Mouse (Mus musculus): Measurements from ENCODE around the gene Nkx6-2. TPM values are rescaled to one million over a fixed set of nuclear protein-coding genes. Genes with fewer than 3 reads are reported as not detected.

Nkx6-2 gene
- 0.53 and 1.1 TPM in 2 replicates for polyA plus RNA-seq (2012; rRNA removed)

DNA sequence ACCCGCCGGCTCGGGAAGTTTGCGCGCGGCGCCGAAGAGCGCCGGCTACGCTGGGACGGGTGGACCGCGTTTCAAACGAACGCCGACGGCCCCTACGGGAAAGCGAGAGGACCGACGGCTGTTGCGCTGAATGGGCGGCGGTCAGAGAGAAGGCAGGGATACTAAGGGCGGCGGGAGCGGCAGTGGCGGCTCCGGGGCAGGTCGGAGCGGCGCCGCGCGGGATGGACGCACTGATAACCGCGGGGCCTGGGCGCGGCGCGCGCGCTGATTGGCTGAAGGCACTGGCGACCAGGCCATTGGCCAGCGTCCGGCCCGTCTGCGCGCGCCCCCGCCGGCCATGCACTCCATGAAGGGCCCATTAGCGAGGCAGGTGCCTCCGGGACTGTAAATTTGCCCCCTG, at the start of gene Nkx6-2:
TSS of gene Nkx6-2 (minus strand) at position 203 of the 400 bp plus-strand sequence.
- TF ChIP-seq POLR2A (IDR thresholded peaks at IDR 0.05; ENCODE audit: borderline replicate concordance, extremely low read depth, low read depth, low read length), result no peak
- no peak for TF ChIP-seq CTCF (IDR thresholded peaks at IDR 0.05; ENCODE audit: insufficient read depth, low read length)
- DNase-seq, result no peak
- no peak within 1 kb of the TSS for H3K4me3 ChIP-seq (replicated peaks; ENCODE audit: extremely low read depth, low read depth, low read length)
- no peaks in the 10 kb centered on the region for H3K4me1 ChIP-seq (ENCODE audit: control insufficient read depth, insufficient read depth, low read length)
- WGBS, result 1% methylated on average over 56 of the region's 56 CpGs

- Histone ChIP-seq H3K4me1 (ENCODE audit: control insufficient read depth, insufficient read depth, low read length) (no peaks in the 10 kb centered on the region), H3K4me3 (replicated peaks; ENCODE audit: extremely low read depth, low read depth, low read length) (no peak overlapping the region)
- 69% methylated on average over 9 of the region's 9 CpGs for WGBS
- TF ChIP-seq CTCF (IDR thresholded peaks at IDR 0.05; ENCODE audit: insufficient read depth, low read length), result no peak
- no peak for TF ChIP-seq POLR2A (IDR thresholded peaks at IDR 0.05; ENCODE audit: borderline replicate concordance, extremely low read depth, low read depth, low read length)
- DNase-seq, result no peak
Observed at GRCm38 (mm10) chr7:139625156-139625555, 42.6 kb upstream of the Nkx6-2 start.

DNA sequence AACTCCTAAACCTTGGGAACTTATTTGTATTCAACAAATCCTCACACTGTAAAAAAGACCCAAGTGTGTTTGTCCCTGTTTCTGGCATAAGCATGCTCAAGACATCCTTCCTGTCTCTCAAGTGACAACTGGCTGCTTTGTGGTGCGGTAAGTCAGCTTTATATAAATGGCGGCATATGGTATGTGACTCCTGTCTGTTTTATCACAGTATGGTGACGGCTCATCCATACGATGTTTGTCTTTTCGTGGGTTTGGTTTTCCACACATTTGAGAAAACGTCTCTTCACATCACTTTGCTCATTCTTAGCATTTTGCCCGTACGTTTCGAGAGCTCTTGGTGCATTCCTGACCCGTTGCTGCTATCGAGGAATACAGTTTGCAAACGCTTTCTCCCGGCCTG, 40.0 kb upstream of the Nkx6-2 start:
- no peak for DNase-seq
- H3K4me3 ChIP-seq (replicated peaks; ENCODE audit: extremely low read depth, low read depth, low read length), result no peak overlapping the region
- no peaks in the 10 kb centered on the region for H3K4me1 ChIP-seq (ENCODE audit: control insufficient read depth, insufficient read depth, low read length)
- TF ChIP-seq POLR2A (IDR thresholded peaks at IDR 0.05; ENCODE audit: borderline replicate concordance, extremely low read depth, low read depth, low read length), result no peak
- no peak for TF ChIP-seq CTCF (IDR thresholded peaks at IDR 0.05; ENCODE audit: insufficient read depth, low read length)
- 65% methylated on average over 13 of the region's 13 CpGs for WGBS

DNA sequence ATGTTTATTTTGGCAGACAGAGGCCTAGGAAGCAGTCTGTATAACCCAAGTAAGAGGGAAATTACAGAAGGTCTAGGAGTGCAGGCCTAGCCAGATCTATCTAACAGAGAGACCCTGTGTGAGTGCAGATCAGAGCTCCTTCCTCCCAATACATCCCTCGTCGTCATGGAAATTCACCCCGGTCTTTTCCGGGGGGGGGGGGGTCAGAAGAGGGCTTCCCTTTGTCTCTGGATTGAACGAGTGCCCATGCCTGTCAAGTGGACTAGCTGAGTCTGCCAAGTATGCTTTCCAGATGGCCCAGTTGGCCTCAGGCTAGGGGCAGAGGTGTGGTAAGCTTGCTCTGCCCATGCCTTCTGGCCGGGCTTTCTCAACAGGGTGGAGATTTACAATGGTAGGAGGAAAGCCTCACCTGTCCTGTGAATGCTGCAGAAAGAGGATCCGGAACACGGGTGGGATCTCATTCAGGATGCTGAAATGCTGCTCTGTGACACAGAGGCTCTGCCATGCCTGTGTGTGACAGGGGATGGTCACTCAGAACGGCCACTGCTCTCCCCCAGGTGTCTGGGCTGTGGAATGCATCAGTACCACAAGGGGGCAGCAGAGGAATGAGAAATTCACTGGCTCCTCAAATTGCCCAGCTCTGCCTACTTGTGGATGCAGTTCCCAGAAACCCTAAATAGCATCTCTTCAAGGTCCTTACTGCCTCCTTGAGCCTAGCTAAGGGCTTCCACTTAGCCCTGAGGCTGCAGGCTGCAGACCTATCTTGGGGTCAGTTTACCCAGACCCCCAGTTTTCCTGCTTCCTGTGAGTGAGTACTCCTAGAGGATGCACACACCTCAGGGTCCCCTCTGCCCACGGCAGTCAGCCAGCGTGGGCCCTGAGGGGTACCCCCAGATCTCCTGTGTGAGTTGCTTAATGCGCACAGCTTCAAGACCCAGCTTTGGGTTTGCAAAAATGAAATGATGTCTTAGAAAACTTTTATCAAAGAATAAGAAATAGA, 33.5 kb upstream of the Nkx6-2 start:
- DNase-seq, result peak; percentile 39
- WGBS, result 48% methylated on average over 12 of the region's 12 CpGs
- TF ChIP-seq CTCF (IDR thresholded peaks at IDR 0.05; ENCODE audit: insufficient read depth, low read length) (peak; percentile 78), POLR2A (IDR thresholded peaks at IDR 0.05; ENCODE audit: borderline replicate concordance, extremely low read depth, low read depth, low read length) (no peak)
- H3K4me1 ChIP-seq (ENCODE audit: control insufficient read depth, insufficient read depth, low read length), result no peaks in the 10 kb centered on the region
- no peak overlapping the region for H3K4me3 ChIP-seq (replicated peaks; ENCODE audit: extremely low read depth, low read depth, low read length)

DNA sequence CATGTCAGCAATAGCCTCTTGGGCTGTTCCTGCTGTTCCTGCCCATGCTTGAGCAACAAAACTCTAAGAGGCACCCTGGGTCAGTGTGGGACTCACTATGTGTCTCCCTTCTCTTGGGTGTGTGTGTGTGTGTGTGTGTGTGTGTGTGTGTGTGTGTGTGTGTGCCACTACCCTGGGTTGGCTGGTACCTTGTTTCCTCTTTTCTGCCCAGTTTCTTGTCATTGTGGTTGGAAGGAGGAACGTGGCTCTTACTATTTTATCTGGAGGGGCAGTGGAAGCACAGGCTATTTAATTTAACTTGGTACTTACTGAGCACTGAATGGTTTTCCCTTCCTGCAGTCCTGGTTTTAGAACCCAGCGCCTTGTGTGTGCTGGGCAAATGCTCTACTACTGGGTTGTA, 27.7 kb upstream of the Nkx6-2 start:
- DNase-seq, result no peak
- TF ChIP-seq CTCF (IDR thresholded peaks at IDR 0.05; ENCODE audit: insufficient read depth, low read length) (no peak), POLR2A (IDR thresholded peaks at IDR 0.05; ENCODE audit: borderline replicate concordance, extremely low read depth, low read depth, low read length) (no peak)
- Histone ChIP-seq H3K4me1 (ENCODE audit: control insufficient read depth, insufficient read depth, low read length) (no peaks in the 10 kb centered on the region), H3K4me3 (replicated peaks; ENCODE audit: extremely low read depth, low read depth, low read length) (no peak overlapping the region)
- 58% methylated on average over 2 of the region's 2 CpGs for WGBS

DNA sequence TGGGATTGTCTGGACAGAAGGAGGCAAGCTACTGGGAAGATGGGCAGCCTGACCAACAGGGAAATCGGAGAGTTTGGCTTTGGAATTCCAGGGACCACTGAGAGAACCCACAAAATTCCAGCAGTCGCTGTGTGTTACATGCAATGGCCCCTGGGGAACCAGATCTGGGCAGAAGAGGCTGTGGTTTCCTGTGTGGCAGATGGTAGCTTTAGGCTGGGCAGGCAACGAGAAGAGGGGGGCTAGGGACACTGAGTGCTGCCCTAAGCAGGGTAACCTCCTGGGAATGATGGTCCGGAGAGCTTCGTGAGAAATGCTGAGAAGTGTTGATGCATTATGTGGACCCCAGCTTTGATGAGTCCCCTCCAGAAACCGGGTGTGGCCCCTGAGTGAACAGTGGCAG, 13.3 kb upstream of the Nkx6-2 start:
- Histone ChIP-seq H3K4me1 (ENCODE audit: control insufficient read depth, insufficient read depth, low read length) (no peaks in the 10 kb centered on the region), H3K4me3 (replicated peaks; ENCODE audit: extremely low read depth, low read depth, low read length) (no peak overlapping the region)
- TF ChIP-seq POLR2A (IDR thresholded peaks at IDR 0.05; ENCODE audit: borderline replicate concordance, extremely low read depth, low read depth, low read length), result no peak
- TF ChIP-seq CTCF (IDR thresholded peaks at IDR 0.05; ENCODE audit: insufficient read depth, low read length), result no peak
- DNase-seq, result no peak
- WGBS, result 51% methylated on average over 6 of the region's 6 CpGs

DNA sequence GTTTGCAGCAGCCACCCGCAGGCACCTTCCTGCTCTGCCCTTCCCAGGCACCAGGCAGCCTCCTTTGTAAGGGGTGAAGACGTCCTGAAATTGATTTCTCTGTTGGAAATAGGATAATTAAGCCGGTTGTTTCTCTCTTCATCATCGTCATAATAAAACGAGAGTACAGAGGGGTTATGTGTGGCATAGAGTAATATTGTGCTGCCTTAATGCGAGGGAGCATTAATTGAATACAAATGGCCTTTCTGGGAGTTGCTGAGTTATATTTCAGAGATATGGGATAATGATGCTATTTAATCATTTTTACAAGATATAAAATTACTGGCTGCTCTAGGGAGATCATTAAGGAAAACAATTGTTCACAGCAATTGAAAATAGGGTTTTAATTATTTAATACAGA, 12.7 kb upstream of the Nkx6-2 start:
- DNase-seq, result no peak
- Histone ChIP-seq H3K4me3 (replicated peaks; ENCODE audit: extremely low read depth, low read depth, low read length) (no peak overlapping the region), H3K4me1 (ENCODE audit: control insufficient read depth, insufficient read depth, low read length) (no peaks in the 10 kb centered on the region)
- WGBS, result 69% methylated on average over 6 of the region's 6 CpGs
- no peak for TF ChIP-seq POLR2A (IDR thresholded peaks at IDR 0.05; ENCODE audit: borderline replicate concordance, extremely low read depth, low read depth, low read length)
- TF ChIP-seq CTCF (IDR thresholded peaks at IDR 0.05; ENCODE audit: insufficient read depth, low read length), result no peak

DNA sequence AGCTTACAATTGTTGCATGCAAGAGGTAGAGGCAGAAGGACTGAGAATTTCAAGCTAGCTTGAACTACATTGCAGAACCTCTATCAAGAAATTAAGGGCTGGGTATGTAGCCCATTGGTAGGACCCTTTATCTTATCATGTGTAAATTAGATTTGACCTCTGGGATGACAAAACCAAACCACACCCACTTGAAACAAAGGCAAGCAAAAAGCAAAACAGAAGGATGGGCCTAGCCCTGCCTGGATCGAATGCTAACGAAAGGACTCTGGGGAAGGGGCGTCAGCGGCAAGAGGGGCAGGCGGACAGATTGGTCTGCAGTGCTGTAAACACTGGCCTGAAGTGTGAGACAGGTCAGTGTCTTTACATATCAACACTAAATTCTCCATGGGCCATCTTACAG, 8.7 kb upstream of the Nkx6-2 start:
- TF ChIP-seq POLR2A (IDR thresholded peaks at IDR 0.05; ENCODE audit: borderline replicate concordance, extremely low read depth, low read depth, low read length) (no peak), CTCF (IDR thresholded peaks at IDR 0.05; ENCODE audit: insufficient read depth, low read length) (no peak)
- H3K4me1 ChIP-seq (ENCODE audit: control insufficient read depth, insufficient read depth, low read length), result no peaks in the 10 kb centered on the region
- no peak overlapping the region for H3K4me3 ChIP-seq (replicated peaks; ENCODE audit: extremely low read depth, low read depth, low read length)
- no peak for DNase-seq
- 89% methylated on average over 5 of the region's 5 CpGs for WGBS

DNA sequence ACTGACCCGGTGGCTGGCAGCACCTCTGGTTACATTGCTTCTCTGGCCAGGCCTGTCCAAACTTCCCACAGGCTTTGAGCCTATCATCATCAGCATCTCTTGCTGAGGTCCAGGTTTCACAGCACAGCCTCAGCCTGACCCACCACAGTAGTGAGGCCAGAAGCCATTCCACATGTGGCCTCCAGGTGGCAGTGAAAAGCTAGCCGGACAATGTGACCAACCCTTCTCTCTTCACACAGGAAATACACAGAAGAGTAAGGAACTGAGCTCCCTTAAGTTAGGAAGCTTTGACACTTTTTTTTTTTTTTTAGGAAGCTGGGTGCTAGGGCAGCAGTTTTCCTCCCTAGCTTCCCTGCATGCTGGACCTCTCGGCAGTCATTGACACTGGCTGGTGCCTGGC, 7.7 kb upstream of the Nkx6-2 start:
- peak; percentile 90 for TF ChIP-seq CTCF (IDR thresholded peaks at IDR 0.05; ENCODE audit: insufficient read depth, low read length)
- no peak for TF ChIP-seq POLR2A (IDR thresholded peaks at IDR 0.05; ENCODE audit: borderline replicate concordance, extremely low read depth, low read depth, low read length)
- DNase-seq, result no peak
- no peaks in the 10 kb centered on the region for H3K4me1 ChIP-seq (ENCODE audit: control insufficient read depth, insufficient read depth, low read length)
- H3K4me3 ChIP-seq (replicated peaks; ENCODE audit: extremely low read depth, low read depth, low read length), result no peak overlapping the region
- WGBS, result 33% methylated on average over 3 of the region's 3 CpGs

GRCm38 (mm10) chr7:139587919-139588318, 5.3 kb upstream of the Nkx6-2 start:
- whole genome bisulfite sequencing, result 41% methylated on average over 7 of the region's 7 CpGs
- no peak for DNase-seq
- no peak for TF ChIP-seq POLR2A (IDR thresholded peaks at IDR 0.05; ENCODE audit: borderline replicate concordance, extremely low read depth, low read depth, low read length)
- TF ChIP-seq CTCF (IDR thresholded peaks at IDR 0.05; ENCODE audit: insufficient read depth, low read length), result no peak
- H3K4me3 ChIP-seq (replicated peaks; ENCODE audit: extremely low read depth, low read depth, low read length), result no peak overlapping the region
- no peaks in the 10 kb centered on the region for H3K4me1 ChIP-seq (ENCODE audit: control insufficient read depth, insufficient read depth, low read length)
